Comparison of ENCODE assay signal across 19 mouse cellular contexts in genomic region chr4:136461206-136461605, GRCm38 (mm10). TPM values are rescaled to one million over a fixed set of nuclear protein-coding genes. Genes with fewer than 3 reads are reported as not detected.
DNase-seq lines count a peak whose midpoint lies in the region; ATAC-seq and TF ChIP-seq lines count a peak whose summit lies in the region.
"Had no signal": no experiment of that assay in that cellular context is flagged by ENCODE, and none has a peak within 500 bp of the region (broad histone marks: within the 10 kb centered on the region; RNA-seq: fewer than 3 reads in every experiment).

No protein-coding gene starts in this region.

- no peak overlapping the region for H3K4me3 ChIP-seq in heart, adult 2 months
- H3K4me3 ChIP-seq in midbrain, embryonic 14.5 days (replicated peaks; ENCODE audit: low read depth, low read length): no peak overlapping the region
- no peak overlapping the region for H3K4me3 ChIP-seq in midbrain, embryonic 16.5 days (ENCODE audit: low read depth, low read length)
- no peak overlapping the region for H3K4me3 ChIP-seq in forebrain, embryonic 14.5 days (ENCODE audit: low read depth, low read length)
- H3K4me3 ChIP-seq in forebrain, embryonic 13.5 days: no peak overlapping the region

- TF ChIP-seq POLR2A in heart, adult 2 months (IDR thresholded peaks at IDR 0.05; ENCODE audit: insufficient read depth, low read depth, low read length): no peak

- no peak for TF ChIP-seq CTCF in heart, adult 2 months (IDR thresholded peaks at IDR 0.05)

- TF ChIP-seq EP300 in heart, adult 2 months (IDR thresholded peaks at IDR 0.05; ENCODE audit: insufficient read depth, low read depth, low read length): no peak

- no peak overlapping the region for H3K9ac ChIP-seq in heart, adult 2 months (ENCODE audit: low read depth, low read length)
- H3K9ac ChIP-seq in midbrain, embryonic 14.5 days (replicated peaks; ENCODE audit: low read length): no peak overlapping the region
- H3K9ac ChIP-seq in midbrain, embryonic 16.5 days (ENCODE audit: low read depth, low read length): no peak overlapping the region
- H3K9ac ChIP-seq in forebrain, embryonic 14.5 days (ENCODE audit: low read length): no peak overlapping the region
- no peak overlapping the region for H3K9ac ChIP-seq in forebrain, embryonic 13.5 days

- ATAC-seq in midbrain, embryonic 14.5 days (ENCODE audit: low FRiP score, low TSS enrichment): no peak
- ATAC-seq in midbrain, embryonic 16.5 days: no peak
- no peak for ATAC-seq in forebrain, embryonic 14.5 days
- no peak for ATAC-seq in forebrain, embryonic 13.5 days
- ATAC-seq: forebrain, embryonic 16.5 days had no signal

- H3K27ac ChIP-seq in heart, adult 2 months: peak overlapping the region; percentile 97
- no peak overlapping the region for H3K27ac ChIP-seq in midbrain, embryonic 14.5 days (replicated peaks; ENCODE audit: low read depth, low read length)
- H3K27ac ChIP-seq in midbrain, embryonic 16.5 days (ENCODE audit: low read length): no peak overlapping the region
- H3K27ac ChIP-seq in forebrain, embryonic 14.5 days (ENCODE audit: low read depth, low read length): no peak overlapping the region
- H3K27ac ChIP-seq in forebrain, embryonic 13.5 days: no peak overlapping the region
- H3K27ac ChIP-seq: midbrain, embryonic 12.5 days had no signal

- H3K79me2 ChIP-seq in heart, adult 2 months (replicated peaks; ENCODE audit: control insufficient read depth, insufficient read depth, low read length): no peaks in the 10 kb centered on the region

- peaks cover 3% of the 10 kb centered on the region; the same call in 1 of the 2 replicates for H3K36me3 ChIP-seq in heart, adult 2 months (ENCODE audit: control insufficient read depth, insufficient read depth, low read length)
- no peaks in the 10 kb centered on the region for H3K36me3 ChIP-seq in midbrain, embryonic 14.5 days (ENCODE audit: control insufficient read depth, insufficient read depth, low read length)
- no peaks in the 10 kb centered on the region for H3K36me3 ChIP-seq in midbrain, embryonic 16.5 days (ENCODE audit: control insufficient read depth, insufficient read depth, low read length)
- no peaks in the 10 kb centered on the region for H3K36me3 ChIP-seq in forebrain, embryonic 14.5 days (ENCODE audit: control insufficient read depth, insufficient read depth, low read length)
- H3K36me3 ChIP-seq in forebrain, embryonic 13.5 days (ENCODE audit: poor library complexity, severe bottlenecking): no peaks in the 10 kb centered on the region
- H3K36me3 ChIP-seq: limb, embryonic 10.5 days; lung, embryonic 15.5 days; midbrain, embryonic 12.5 days had no signal

- WGBS in heart, adult 2 months: 83% methylated on average over 4 of the region's 4 CpGs
- 35% methylated on average over 4 of the region's 4 CpGs for WGBS in midbrain, embryonic 14.5 days
- WGBS in midbrain, embryonic 16.5 days: 35% methylated on average over 4 of the region's 4 CpGs
- 37% methylated on average over 4 of the region's 4 CpGs for WGBS in forebrain, embryonic 14.5 days
- 31% methylated on average over 4 of the region's 4 CpGs for WGBS in forebrain, embryonic 13.5 days

- peak overlapping the region; percentile 95; the same call in 1 of the 2 replicates for H3K4me2 ChIP-seq in midbrain, embryonic 14.5 days (ENCODE audit: low read length)
- H3K4me2 ChIP-seq in midbrain, embryonic 16.5 days (ENCODE audit: low read length): no peak overlapping the region
- H3K4me2 ChIP-seq in forebrain, embryonic 14.5 days (ENCODE audit: low read length): no peak overlapping the region
- no peak overlapping the region for H3K4me2 ChIP-seq in forebrain, embryonic 13.5 days

- DNase-seq in heart, adult 2 months: no peak
- DNase-seq in heart, postnatal 25 days (ENCODE audit: low spot score): no peak
- DNase-seq in midbrain, embryonic 14.5 days: no peak
- peak; percentile 81 for DNase-seq in ZHBTc4 (ENCODE audit: low read depth, low spot score)
- peak; percentile 38 for DNase-seq in yolk sac, embryonic 10.5 days (ENCODE audit: low spot score)
- no peak for DNase-seq in forebrain, embryonic 14.5 days (ENCODE audit: low spot score)
- DNase-seq: adrenal gland, postnatal 25 days; heart, postnatal 10 days; right cerebral cortex, adult 18-20 months; spleen, adult 18-20 months had no signal

- intact Hi-C loops in heart, adult 2 months (cut with DNase I): loop anchor here (5.0 to 10.0 kb wide), 2 partner anchors 176 to 319 kb away; partner anchors contain the start of genes Id3 and Zfp46
- intact Hi-C loops in heart, postnatal 25 days (cut with DNase I): loop anchor here (10.0 kb wide), 1 partner anchor 316 kb away; the partner anchor contains the start of gene Id3

- H3K27me3 ChIP-seq in heart, adult 2 months (ENCODE audit: control insufficient read depth, insufficient read depth, low read length): no peaks in the 10 kb centered on the region
- peaks cover 28% of the 10 kb centered on the region for H3K27me3 ChIP-seq in midbrain, embryonic 14.5 days (ENCODE audit: control insufficient read depth, insufficient read depth, low read length)
- H3K27me3 ChIP-seq in midbrain, embryonic 16.5 days (ENCODE audit: control insufficient read depth, insufficient read depth, low read depth, low read length): peaks cover 11% of the 10 kb centered on the region
- peaks cover 20% of the 10 kb centered on the region; the same call in 1 of the 2 replicates for H3K27me3 ChIP-seq in forebrain, embryonic 14.5 days (replicated peaks; ENCODE audit: control insufficient read depth, insufficient read depth, low read length)
- H3K27me3 ChIP-seq in forebrain, embryonic 13.5 days: peaks cover 41% of the 10 kb centered on the region

- H3K9me3 ChIP-seq in midbrain, embryonic 14.5 days (ENCODE audit: control insufficient read depth, low read length): no peaks in the 10 kb centered on the region
- H3K9me3 ChIP-seq in midbrain, embryonic 16.5 days (replicated peaks; ENCODE audit: control insufficient read depth, low read length, poor library complexity, severe bottlenecking): no peaks in the 10 kb centered on the region
- no peaks in the 10 kb centered on the region for H3K9me3 ChIP-seq in forebrain, embryonic 14.5 days (replicated peaks; ENCODE audit: control insufficient read depth, low read length)
- H3K9me3 ChIP-seq in forebrain, embryonic 13.5 days (replicated peaks): no peaks in the 10 kb centered on the region
- H3K9me3 ChIP-seq: limb, embryonic 10.5 days; lung, embryonic 15.5 days; midbrain, embryonic 12.5 days had no signal

- H3K4me1 ChIP-seq in heart, adult 2 months (ENCODE audit: control insufficient read depth, insufficient read depth, low read length): peaks cover 19% of the 10 kb centered on the region
- H3K4me1 ChIP-seq in midbrain, embryonic 14.5 days (ENCODE audit: control insufficient read depth, insufficient read depth, low read length): peaks cover 8% of the 10 kb centered on the region; the same call in 1 of the 2 replicates
- H3K4me1 ChIP-seq in midbrain, embryonic 16.5 days (ENCODE audit: control insufficient read depth, insufficient read depth, low read length): peaks cover 4% of the 10 kb centered on the region
- H3K4me1 ChIP-seq in forebrain, embryonic 14.5 days (ENCODE audit: control insufficient read depth, insufficient read depth, low read length): peaks cover 7% of the 10 kb centered on the region; the same call in 1 of the 2 replicates
- peaks cover 25% of the 10 kb centered on the region for H3K4me1 ChIP-seq in forebrain, embryonic 13.5 days

RNA-seq across cellular contexts. Expression of gene 6030445D17Rik, which starts 0.8 kb away (rescaled TPM):
- total RNA-seq in heart, adult 2 months (2021): under 1 TPM; 0.31 to 0.45 TPM
- 0.27 and 0.56 TPM in 2 replicates for polyA plus RNA-seq in heart, adult 2 months (2012; rRNA removed)
- total RNA-seq in heart, postnatal 25 days (2021): under 1 TPM; 0.23 to 0.53 TPM
- polyA plus RNA-seq in midbrain, embryonic 14.5 days (2014; fragmentation: Nextera tagmentation; extraction: Ambion mirVana): 0.12 and 0.16 TPM in 2 replicates
- polyA plus RNA-seq in midbrain, embryonic 16.5 days (2015; fragmentation: Nextera tagmentation; extraction: Ambion mirVana): 0.14 and 0.20 TPM in 2 replicates
- polyA plus RNA-seq in forebrain, embryonic 14.5 days (2014; fragmentation: Nextera tagmentation; extraction: Ambion mirVana): 0.32 TPM in 1 of 2 replicates, not detected in the other
- polyA plus RNA-seq in forebrain, embryonic 13.5 days (2015; fragmentation: Nextera tagmentation; extraction: Ambion mirVana): 0.13 TPM in 1 of 2 replicates, not detected in the other
- total RNA-seq: granulocyte monocyte progenitor cell, adult 5-6 weeks had no signal
- polyA plus RNA-seq: erythroblast, embryonic 14.5 days; liver, embryonic 11.5 days had no signal

RNA-seq across cellular contexts. Expression of gene Luzp1, which starts 8.4 kb away (rescaled TPM):
- 10 to 100 TPM; 36.5 to 37.8 TPM for total RNA-seq in heart, adult 2 months (2021)
- polyA plus RNA-seq in heart, adult 2 months (2012; rRNA removed): 11.0 and 21.4 TPM in 2 replicates
- total RNA-seq in heart, postnatal 25 days (2021): 10 to 100 TPM; 43.4 to 50.2 TPM
- 40.1 and 40.2 TPM in 2 replicates for polyA plus RNA-seq in midbrain, embryonic 14.5 days (2014; fragmentation: Nextera tagmentation; extraction: Ambion mirVana)
- 40.8 and 46.7 TPM in 2 replicates for polyA plus RNA-seq in midbrain, embryonic 16.5 days (2015; fragmentation: Nextera tagmentation; extraction: Ambion mirVana)
- 41.7 and 53.3 TPM in 2 replicates for polyA plus RNA-seq in forebrain, embryonic 14.5 days (2014; fragmentation: Nextera tagmentation; extraction: Ambion mirVana)
- 91.1 and 99.1 TPM in 2 replicates for polyA plus RNA-seq in forebrain, embryonic 13.5 days (2015; fragmentation: Nextera tagmentation; extraction: Ambion mirVana)

RNA-seq across cellular contexts. Expression of gene Htr1d, which starts 37.9 kb away (rescaled TPM):
- total RNA-seq in heart, adult 2 months (2021): not detected
- polyA plus RNA-seq in heart, adult 2 months (2012; rRNA removed): 0.04 and 0.09 TPM in 2 replicates
- not detected for total RNA-seq in heart, postnatal 25 days (2021)
- polyA plus RNA-seq in midbrain, embryonic 14.5 days (2014; fragmentation: Nextera tagmentation; extraction: Ambion mirVana): 0.86 and 1.3 TPM in 2 replicates
- 2.8 TPM in 2 replicates for polyA plus RNA-seq in midbrain, embryonic 16.5 days (2015; fragmentation: Nextera tagmentation; extraction: Ambion mirVana)
- polyA plus RNA-seq in forebrain, embryonic 14.5 days (2014; fragmentation: Nextera tagmentation; extraction: Ambion mirVana): 0.59 and 0.84 TPM in 2 replicates
- 0.37 and 0.38 TPM in 2 replicates for polyA plus RNA-seq in forebrain, embryonic 13.5 days (2015; fragmentation: Nextera tagmentation; extraction: Ambion mirVana)
- total RNA-seq: adrenal gland, postnatal 25 days; granulocyte monocyte progenitor cell, adult 5-6 weeks; heart, postnatal 10 days had no signal
- polyA plus RNA-seq: erythroblast, embryonic 14.5 days; liver, embryonic 11.5 days; lung, embryonic 15.5 days had no signal

Comparison
In these comparisons a context has a peak if more than half of its experiments do, and no peak if none do; other contexts are left out.
1. DNase-seq: peak in ZHBTc4 (single experiment) and yolk sac, embryonic 10.5 days (single experiment); none in heart, adult 2 months (0 of 2), heart, postnatal 25 days (single experiment), midbrain, embryonic 14.5 days (single experiment) and forebrain, embryonic 14.5 days (single experiment).